Mouse (Mus musculus) monocyte, adult 2 months (primary cell): ENCODE data around the gene Ganc.

Experiments
- DNase-seq, 2 experiments: peaks; one replicate each; pipeline ENCODE4 v3.0.0; 2022; ENCODE audit warnings: low spot score in 2 of 2, low read depth in 1 of 2

Gene Ganc

GRCm38 (mm10) chr2:120403653-120403985 lies at the start of gene Ganc:
Gene Ganc, plus strand, starts transcription at chr2:120403896.
- no peak for DNase-seq

GRCm38 (mm10) chr2:120360425-120360824 lies 43.3 kb upstream of the Ganc start:
- DNase-seq = no peak

GRCm38 (mm10) chr2:120366501-120366900 lies 37.2 kb upstream of the Ganc start:
- DNase-seq = no peak

- DNase-seq = no peak
Observed at GRCm38 (mm10) chr2:120367416-120368207, 36.1 kb upstream of the Ganc start.

- no peak for DNase-seq
Observed at GRCm38 (mm10) chr2:120373858-120374257, 29.8 kb upstream of the Ganc start.

- DNase-seq = no peak
Observed at GRCm38 (mm10) chr2:120386264-120386663, 17.4 kb upstream of the Ganc start.

- DNase-seq = no peak
Observed at GRCm38 (mm10) chr2:120387291-120387690, 16.4 kb upstream of the Ganc start.

GRCm38 (mm10) chr2:120389376-120389775 lies 14.3 kb upstream of the Ganc start:
- no peak for DNase-seq

GRCm38 (mm10) chr2:120390934-120391333 lies 12.8 kb upstream of the Ganc start:
- DNase-seq = no peak

GRCm38 (mm10) chr2:120392406-120392805 lies 11.3 kb upstream of the Ganc start:
- no peak for DNase-seq

- DNase-seq = no peak
Observed at GRCm38 (mm10) chr2:120397951-120398350, 5.7 kb upstream of the Ganc start.

GRCm38 (mm10) chr2:120402813-120403212 lies 883 bp upstream of the Ganc start:
- DNase-seq = no peak

- DNase-seq = peak; percentile 91
Observed at GRCm38 (mm10) chr2:120403986-120404822, 508 bp downstream of the Ganc start, which contains the start of gene Tmem87a. Gene Tmem87a, minus strand, starts transcription at chr2:120404113.

GRCm38 (mm10) chr2:120404823-120405765 lies 1.4 kb downstream of the Ganc start:
- DNase-seq = peak in 1 of 2 experiments; percentile 5

GRCm38 (mm10) chr2:120411096-120411628 lies 7.5 kb downstream of the Ganc start:
- no peak for DNase-seq

- DNase-seq = no peak
Observed at GRCm38 (mm10) chr2:120414113-120414512, 10.4 kb downstream of the Ganc start.

GRCm38 (mm10) chr2:120414738-120415414 lies 11.2 kb downstream of the Ganc start:
- DNase-seq = no peak

GRCm38 (mm10) chr2:120424386-120424785 lies 20.7 kb downstream of the Ganc start:
- no peak for DNase-seq

GRCm38 (mm10) chr2:120444486-120444885 lies 40.8 kb downstream of the Ganc start:
- DNase-seq = no peak

GRCm38 (mm10) chr2:120446373-120446772 lies 42.7 kb downstream of the Ganc start:
- peak in 1 of 2 experiments; percentile 1 for DNase-seq
